Mouse (Mus musculus): Measurements from ENCODE around the gene Ubap2. TPM values are rescaled to one million over a fixed set of nuclear protein-coding genes. Genes with fewer than 3 reads are reported as not detected.

Ubap2 gene
- polyA plus RNA-seq, 1 experiment: 67.6 TPM

GRCm38 (mm10) chr4:41153146-41153545, 121.8 kb downstream of the Ubap2 start:
- H3K27me3 ChIP-seq (ENCODE audit: control insufficient read depth, insufficient read depth, low read length): no peaks in the 10 kb centered on the region
- no peak overlapping the region for H3K4me3 ChIP-seq (ENCODE audit: extremely low read depth, insufficient read depth, insufficient read length)
- WGBS: 92% methylated on average over 3 of the region's 3 CpGs
- TF ChIP-seq CTCF (IDR thresholded peaks at IDR 0.05; ENCODE audit: extremely low read depth, insufficient read depth, insufficient read length, insufficient replicate concordance): no peak
- no peak for TF ChIP-seq POLR2A (IDR thresholded peaks at IDR 0.05; ENCODE audit: low read depth, low read length)
- no peaks in the 10 kb centered on the region for H3K36me3 ChIP-seq (ENCODE audit: control insufficient read depth, insufficient read depth, low read length)
- no peak overlapping the region for H3K27ac ChIP-seq (ENCODE audit: insufficient read depth, low read length)
- peaks cover 2% of the 10 kb centered on the region for H3K4me1 ChIP-seq (ENCODE audit: control insufficient read depth, insufficient read depth, insufficient read length)
- no peak for DNase-seq (ENCODE audit: low read depth in 1 of 2, low spot score in 2 of 2)

DNA sequence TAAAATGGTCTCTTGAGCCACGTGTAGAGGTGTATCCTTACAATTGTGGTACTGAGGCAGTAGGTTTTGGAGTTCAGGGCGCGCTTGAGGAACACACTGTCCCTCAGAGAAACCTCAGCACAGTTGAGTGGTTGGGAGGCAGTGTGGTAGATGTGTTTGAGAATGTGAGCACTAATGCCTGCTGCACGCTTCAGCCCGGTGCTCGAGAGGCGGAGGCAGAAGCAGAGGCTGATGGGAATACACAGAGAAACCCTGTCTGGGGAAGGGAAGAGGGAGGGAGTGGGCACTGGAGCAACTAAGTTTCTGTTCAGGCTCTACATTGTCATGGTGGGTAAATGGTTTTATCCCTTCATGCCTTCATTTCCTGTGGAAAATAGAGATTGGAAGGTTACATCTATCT, 123.8 kb downstream of the Ubap2 start:
- Histone ChIP-seq H3K4me1 (ENCODE audit: control insufficient read depth, insufficient read depth, insufficient read length) (peaks cover 2% of the 10 kb centered on the region), H3K27ac (ENCODE audit: insufficient read depth, low read length) (no peak overlapping the region), H3K27me3 (ENCODE audit: control insufficient read depth, insufficient read depth, low read length) (no peaks in the 10 kb centered on the region), H3K36me3 (ENCODE audit: control insufficient read depth, insufficient read depth, low read length) (no peaks in the 10 kb centered on the region), H3K4me3 (ENCODE audit: extremely low read depth, insufficient read depth, insufficient read length) (no peak overlapping the region)
- WGBS: 91% methylated on average over 7 of the region's 7 CpGs
- TF ChIP-seq POLR2A (IDR thresholded peaks at IDR 0.05; ENCODE audit: low read depth, low read length): no peak
- no peak for DNase-seq (ENCODE audit: low read depth in 1 of 2, low spot score in 2 of 2)

DNA sequence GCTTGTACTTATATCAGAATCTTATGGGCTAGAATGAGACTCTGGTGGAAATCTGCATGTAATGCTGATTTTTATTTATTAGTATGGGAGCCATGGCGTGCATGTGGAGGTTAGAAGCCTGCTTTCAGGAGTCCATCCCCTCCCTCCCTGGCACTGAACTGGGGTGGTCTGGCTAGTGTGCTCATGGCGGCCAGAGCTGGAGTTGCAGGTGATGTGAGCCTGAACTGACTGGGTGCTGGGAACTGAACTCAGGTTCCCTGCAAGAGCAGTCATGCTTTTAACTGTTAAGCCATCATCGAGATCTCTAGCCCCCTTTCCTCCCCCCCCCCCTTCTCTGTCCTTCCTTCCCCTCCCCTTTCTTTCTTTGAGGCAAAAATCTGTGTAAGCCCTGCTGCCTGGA, 125.1 kb downstream of the Ubap2 start:
- no peaks in the 10 kb centered on the region for H3K27me3 ChIP-seq (ENCODE audit: control insufficient read depth, insufficient read depth, low read length)
- DNase-seq (ENCODE audit: low read depth in 1 of 2, low spot score in 2 of 2): no peak
- H3K36me3 ChIP-seq (ENCODE audit: control insufficient read depth, insufficient read depth, low read length): no peaks in the 10 kb centered on the region
- no peak overlapping the region for H3K27ac ChIP-seq (ENCODE audit: insufficient read depth, low read length)
- H3K4me3 ChIP-seq (ENCODE audit: extremely low read depth, insufficient read depth, insufficient read length): no peak overlapping the region
- 66% methylated on average over 3 of the region's 3 CpGs for WGBS
- TF ChIP-seq POLR2A (IDR thresholded peaks at IDR 0.05; ENCODE audit: low read depth, low read length) (no peak), CTCF (IDR thresholded peaks at IDR 0.05; ENCODE audit: extremely low read depth, insufficient read depth, insufficient read length, insufficient replicate concordance) (no peak)
- peaks cover 2% of the 10 kb centered on the region for H3K4me1 ChIP-seq (ENCODE audit: control insufficient read depth, insufficient read depth, insufficient read length)

Other genes with a start within 250 kb of the Ubap2 start
- 0.07 and 0.14 TPM in 2 replicates for gene Aqp7, start 227.0 kb downstream of the Ubap2 start, polyA plus RNA-seq (2012; rRNA removed)
- 3.4 and 4.7 TPM in 2 replicates for gene Aqp3, start 177.0 kb downstream of the Ubap2 start, polyA plus RNA-seq (2012; rRNA removed)
- 30.4 and 38.3 TPM in 2 replicates for gene Nol6, start 150.7 kb downstream of the Ubap2 start, polyA plus RNA-seq (2012; rRNA removed)
- gene Ube2r2, start 139.4 kb downstream of the Ubap2 start, polyA plus RNA-seq (2012; rRNA removed): 28.5 and 30.3 TPM in 2 replicates
- 35.4 and 44.6 TPM in 2 replicates for gene Dcaf12, start 39.7 kb upstream of the Ubap2 start, polyA plus RNA-seq (2012; rRNA removed)
- 13.3 and 18.5 TPM in 2 replicates for gene Ubap1, start 73.9 kb upstream of the Ubap2 start, polyA plus RNA-seq (2012; rRNA removed)
- 1.6 and 1.8 TPM in 2 replicates for gene Kif24, start 189.7 kb upstream of the Ubap2 start, polyA plus RNA-seq (2012; rRNA removed)
- gene Nudt2, start 190.0 kb upstream of the Ubap2 start, polyA plus RNA-seq (2012; rRNA removed): 4.1 and 4.3 TPM in 2 replicates
- 2.2 and 2.3 TPM in 2 replicates for gene AI464131, start 227.9 kb upstream of the Ubap2 start, polyA plus RNA-seq (2012; rRNA removed)
- 0.15 and 0.16 TPM in 2 replicates for gene 1110017D15Rik, start 242.2 kb upstream of the Ubap2 start, polyA plus RNA-seq (2012; rRNA removed)